Mouse (Mus musculus) kidney, adult 8-10 months (tissue): ENCODE measurements around the gene Olfr1462.

Experiments used
- DNase-seq, 2 experiments: peaks; one replicate each; pipeline ENCODE4 v3.0.0; 2022

Gene Olfr1462

GRCm38 (mm10) chr19:13185434-13185833, at the start of gene Olfr1462:
TSS of gene Olfr1462 (plus strand) at chr19:13185734.
- no peak for DNase-seq

- no peak for DNase-seq
Measured at GRCm38 (mm10) chr19:13149449-13149848, 36.1 kb upstream of the Olfr1462 start, which contains the start of gene Olfr1459. TSS of gene Olfr1459 (minus strand) at chr19:13149549.

GRCm38 (mm10) chr19:13162700-13163099, 22.8 kb upstream of the Olfr1462 start, which contains the start of gene Olfr1461:
TSS of gene Olfr1461 (plus strand) at chr19:13163000.
- DNase-seq: no peak

- no peak for DNase-seq
Measured at GRCm38 (mm10) chr19:13221666-13222065, 36.1 kb downstream of the Olfr1462 start.

GRCm38 (mm10) chr19:13231028-13231427, 45.5 kb downstream of the Olfr1462 start, which contains the start of gene Olfr1463:
TSS of gene Olfr1463 (plus strand) at chr19:13231328.
- no peak for DNase-seq
